Mouse (Mus musculus) WW6 (cell line): ENCODE results near the gene Mif4gd.
A peak's percentile ranks its signal among the peaks of the same experiment; 100 is the strongest.

Experiments used
- DNase-seq: peaks from one replicate; pipeline ENCODE4 v3.0.0-alpha.2; 2013; ENCODE audit warnings: low read depth, low spot score

Mif4gd gene

GRCm38 (mm10) chr11:115632862-115633261 is 20.1 kb upstream of the Mif4gd start:
- no peak for DNase-seq

- no peak for DNase-seq
These were observed 19.5 kb upstream of the Mif4gd start for GRCm38 (mm10) chr11:115632247-115632646.

- DNase-seq = no peak
These were observed 18.7 kb upstream of the Mif4gd start for GRCm38 (mm10) chr11:115631505-115631890.

GRCm38 (mm10) chr11:115630532-115631504 is 18.0 kb upstream of the Mif4gd start:
- DNase-seq = no peak

- DNase-seq = no peak
These were observed 17.2 kb upstream of the Mif4gd start for GRCm38 (mm10) chr11:115629734-115630531.

GRCm38 (mm10) chr11:115628465-115629101 is 15.8 kb upstream of the Mif4gd start:
- no peak for DNase-seq

- peak; percentile 100 for DNase-seq
These were observed 15.1 kb upstream of the Mif4gd start, which contains the start of gene Slc25a19 for GRCm38 (mm10) chr11:115627705-115628464. Slc25a19 (minus strand) TSS chr11:115628295.

- no peak for DNase-seq
These were observed 14.3 kb upstream of the Mif4gd start for GRCm38 (mm10) chr11:115626824-115627616.

- DNase-seq = no peak
These were observed 13.1 kb upstream of the Mif4gd start for GRCm38 (mm10) chr11:115625877-115626276.

GRCm38 (mm10) chr11:115623487-115624070 is 10.8 kb upstream of the Mif4gd start:
- no peak for DNase-seq

GRCm38 (mm10) chr11:115619949-115620348 is 7.2 kb upstream of the Mif4gd start:
- DNase-seq = no peak

GRCm38 (mm10) chr11:115618732-115619516 is 6.2 kb upstream of the Mif4gd start:
- DNase-seq = no peak

- no peak for DNase-seq
These were observed 5.2 kb upstream of the Mif4gd start for GRCm38 (mm10) chr11:115618001-115618400.

- no peak for DNase-seq
These were observed 4.1 kb upstream of the Mif4gd start for GRCm38 (mm10) chr11:115616893-115617292.

- no peak for DNase-seq
These were observed 3.6 kb upstream of the Mif4gd start for GRCm38 (mm10) chr11:115616371-115616770.

GRCm38 (mm10) chr11:115615875-115616274 is 3.1 kb upstream of the Mif4gd start:
- no peak for DNase-seq

- DNase-seq = no peak
These were observed 2.5 kb upstream of the Mif4gd start for GRCm38 (mm10) chr11:115615108-115615825.

- DNase-seq = no peak
These were observed 1.8 kb upstream of the Mif4gd start for GRCm38 (mm10) chr11:115614346-115615107.
